Mouse (Mus musculus): ENCODE results near the gene Polg2. TPM values are rescaled to one million over a fixed set of nuclear protein-coding genes. Genes with fewer than 3 reads are reported as not detected.
A peak's percentile ranks its signal among the peaks of the same experiment; 100 is the strongest.

The Polg2 gene
- polyA plus RNA-seq, 1 experiment from 2014 or later, result 10.1 TPM

- 96% methylated on average over 9 of the region's 9 CpGs for WGBS
- no peaks in the 10 kb centered on the region for H3K4me1 ChIP-seq
- H3K27me3 ChIP-seq (ENCODE audit: poor library complexity, severe bottlenecking), result no peaks in the 10 kb centered on the region
- H3K9me3 ChIP-seq, result peaks cover 6% of the 10 kb centered on the region
- DNase-seq (ENCODE audit: extremely low spot score, low spot score), result no peak
- peaks cover 98% of the 10 kb centered on the region for H3K36me3 ChIP-seq (replicated peaks)
- H3K4me3 ChIP-seq, result no peak overlapping the region
- H3K27ac ChIP-seq, result no peak overlapping the region
These were observed 9.0 kb downstream of the Polg2 start for GRCm38 (mm10) chr11:106770195-106770974.

- DNase-seq (ENCODE audit: extremely low spot score, low spot score), result no peak
- H3K27me3 ChIP-seq (ENCODE audit: poor library complexity, severe bottlenecking), result no peaks in the 10 kb centered on the region
- peaks cover 83% of the 10 kb centered on the region for H3K36me3 ChIP-seq (replicated peaks)
- peaks cover 6% of the 10 kb centered on the region for H3K9me3 ChIP-seq
- H3K27ac ChIP-seq, result no peak overlapping the region
- H3K4me3 ChIP-seq, result no peak overlapping the region
- peaks cover 4% of the 10 kb centered on the region for H3K4me1 ChIP-seq
- 94% methylated on average over 4 of the region's 4 CpGs for WGBS
These were observed 11.8 kb downstream of the Polg2 start for GRCm38 (mm10) chr11:106767516-106767915.

- Histone ChIP-seq H3K4me3 (no peak overlapping the region), H3K36me3 (replicated peaks) (peaks cover 75% of the 10 kb centered on the region), H3K4me1 (peaks cover 11% of the 10 kb centered on the region), H3K9me3 (peaks cover 6% of the 10 kb centered on the region), H3K27ac (no peak overlapping the region), H3K27me3 (ENCODE audit: poor library complexity, severe bottlenecking) (no peaks in the 10 kb centered on the region)
- 93% methylated on average over 4 of the region's 4 CpGs for whole genome bisulfite sequencing
- no peak for DNase-seq (ENCODE audit: extremely low spot score, low spot score)
These were observed 12.7 kb downstream of the Polg2 start for GRCm38 (mm10) chr11:106766611-106767162.

DNA sequence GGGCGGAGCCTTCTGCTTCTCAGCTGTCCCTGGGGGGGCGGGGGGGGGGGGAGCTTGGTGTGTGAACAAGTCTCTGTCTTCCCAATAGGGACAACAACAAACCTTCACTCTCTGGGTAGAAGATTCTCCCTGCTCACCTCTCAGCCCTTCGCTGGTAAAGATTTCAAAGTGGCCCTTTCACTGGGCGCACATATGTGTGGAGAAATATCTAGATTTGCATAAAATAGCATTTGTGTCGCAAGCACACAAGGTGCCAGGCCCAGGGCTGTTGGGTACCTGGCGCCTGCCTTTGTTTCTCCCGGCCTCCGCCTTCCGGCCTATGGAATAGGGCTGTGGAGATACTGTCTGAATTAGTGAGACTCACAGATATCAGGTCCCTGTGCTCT lies 16.5 kb downstream of the Polg2 start:
- WGBS, result 78% methylated on average over 9 of the region's 9 CpGs
- H3K4me1 ChIP-seq, result peaks cover 11% of the 10 kb centered on the region
- DNase-seq (ENCODE audit: extremely low spot score, low spot score), result no peak
- peaks cover 36% of the 10 kb centered on the region for H3K36me3 ChIP-seq (replicated peaks)
- peak overlapping the region; percentile 53 for H3K27ac ChIP-seq
- H3K9me3 ChIP-seq, result peaks cover 4% of the 10 kb centered on the region
- no peak overlapping the region for H3K4me3 ChIP-seq
- H3K27me3 ChIP-seq (ENCODE audit: poor library complexity, severe bottlenecking), result no peaks in the 10 kb centered on the region

GRCm38 (mm10) chr11:106762139-106762799 lies 17.1 kb downstream of the Polg2 start:
- 64% methylated on average over 5 of the region's 5 CpGs for WGBS
- Histone ChIP-seq H3K27ac (peak overlapping the region; percentile 53), H3K36me3 (replicated peaks) (peaks cover 31% of the 10 kb centered on the region)

DNA sequence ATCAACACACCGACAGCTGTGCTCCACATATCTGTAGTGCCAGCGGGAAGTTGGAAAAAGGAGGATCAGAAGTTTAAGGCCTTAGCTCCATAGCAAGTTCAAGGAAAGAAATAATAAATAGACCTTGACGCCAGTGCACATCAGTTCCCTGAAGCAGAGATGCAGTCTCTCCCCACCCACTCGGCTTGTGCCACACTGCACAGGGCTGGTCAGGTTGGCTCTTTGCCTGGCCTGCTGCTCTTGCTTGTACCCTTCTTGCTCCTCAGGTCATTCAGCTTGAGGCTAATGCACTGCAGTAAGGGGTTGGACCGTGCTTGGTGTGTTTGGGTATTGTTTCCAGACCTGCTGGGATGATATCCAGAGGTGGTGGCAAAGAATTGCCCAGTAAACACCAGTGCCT lies 18.8 kb downstream of the Polg2 start:
- Histone ChIP-seq H3K27ac (no peak overlapping the region), H3K4me3 (no peak overlapping the region), H3K9me3 (no peaks in the 10 kb centered on the region), H3K27me3 (ENCODE audit: poor library complexity, severe bottlenecking) (no peaks in the 10 kb centered on the region), H3K36me3 (replicated peaks) (peaks cover 15% of the 10 kb centered on the region), H3K4me1 (peaks cover 11% of the 10 kb centered on the region)
- WGBS, result 89% methylated on average over 5 of the region's 5 CpGs
- DNase-seq (ENCODE audit: extremely low spot score, low spot score), result no peak

More at GRCm38 (mm10) chr11:106762139-106762799, 17.1 kb downstream of the Polg2 start:
- no peak for DNase-seq (ENCODE audit: extremely low spot score, low spot score)
- H3K4me1 ChIP-seq, result peaks cover 11% of the 10 kb centered on the region
- no peak overlapping the region for H3K4me3 ChIP-seq
- no peaks in the 10 kb centered on the region for H3K27me3 ChIP-seq (ENCODE audit: poor library complexity, severe bottlenecking)
- no peaks in the 10 kb centered on the region for H3K9me3 ChIP-seq

- Histone ChIP-seq H3K9me3 (no peaks in the 10 kb centered on the region), H3K4me1 (peaks cover 11% of the 10 kb centered on the region), H3K36me3 (replicated peaks) (peaks cover 4% of the 10 kb centered on the region; the same call in 1 of the 2 replicates), H3K27me3 (ENCODE audit: poor library complexity, severe bottlenecking) (no peaks in the 10 kb centered on the region), H3K4me3 (no peak overlapping the region), H3K27ac (no peak overlapping the region)
- 93% methylated on average over 3 of the region's 3 CpGs for WGBS
- DNase-seq (ENCODE audit: extremely low spot score, low spot score), result no peak
These were observed 20.3 kb downstream of the Polg2 start for GRCm38 (mm10) chr11:106759028-106759427.

DNA sequence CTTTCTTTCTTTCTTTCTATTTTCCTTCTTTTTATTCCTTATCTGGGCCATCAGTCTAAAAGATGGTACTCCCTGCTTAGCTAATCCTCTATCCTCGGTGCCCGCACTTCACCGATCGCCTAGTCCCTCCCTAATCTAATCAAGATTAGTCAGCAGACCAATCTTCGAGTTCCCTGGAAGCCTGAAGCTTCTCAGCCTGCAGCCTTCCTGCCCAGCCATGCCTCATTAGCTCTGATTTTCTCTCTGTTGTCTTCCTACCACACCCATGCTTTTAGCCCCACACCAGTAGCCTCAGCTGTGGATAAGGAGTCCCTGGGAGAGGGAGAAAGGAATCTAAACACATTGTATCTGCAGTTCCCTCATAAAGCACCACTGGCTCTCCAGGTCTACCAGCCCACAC lies 23.8 kb downstream of the Polg2 start:
- no peaks in the 10 kb centered on the region for H3K4me1 ChIP-seq
- no peak overlapping the region for H3K4me3 ChIP-seq
- WGBS, result 28% methylated on average over 5 of the region's 5 CpGs
- no peak for DNase-seq (ENCODE audit: extremely low spot score, low spot score)
- no peak overlapping the region for H3K27ac ChIP-seq
- no peaks in the 10 kb centered on the region for H3K27me3 ChIP-seq (ENCODE audit: poor library complexity, severe bottlenecking)
- H3K9me3 ChIP-seq, result no peaks in the 10 kb centered on the region
- no peaks in the 10 kb centered on the region for H3K36me3 ChIP-seq (replicated peaks)

GRCm38 (mm10) chr11:106753314-106753713 lies 26.0 kb downstream of the Polg2 start:
- WGBS, result 89% methylated on average over 6 of the region's 6 CpGs
- no peak overlapping the region for H3K27ac ChIP-seq

GRCm38 (mm10) chr11:106752103-106752502 lies 27.2 kb downstream of the Polg2 start:
- H3K27me3 ChIP-seq (ENCODE audit: poor library complexity, severe bottlenecking), result no peaks in the 10 kb centered on the region
- peaks cover 8% of the 10 kb centered on the region for H3K9me3 ChIP-seq
- DNase-seq (ENCODE audit: extremely low spot score, low spot score), result no peak
- H3K36me3 ChIP-seq (replicated peaks), result no peaks in the 10 kb centered on the region
- WGBS, result 92% methylated on average over 7 of the region's 7 CpGs
- no peak overlapping the region for H3K4me3 ChIP-seq
- H3K4me1 ChIP-seq, result no peaks in the 10 kb centered on the region
- H3K27ac ChIP-seq, result no peak overlapping the region

More at GRCm38 (mm10) chr11:106753314-106753713, 26.0 kb downstream of the Polg2 start:
- no peak for DNase-seq (ENCODE audit: extremely low spot score, low spot score)
- no peaks in the 10 kb centered on the region for H3K36me3 ChIP-seq (replicated peaks)
- no peaks in the 10 kb centered on the region for H3K27me3 ChIP-seq (ENCODE audit: poor library complexity, severe bottlenecking)
- H3K4me3 ChIP-seq, result no peak overlapping the region
- no peaks in the 10 kb centered on the region for H3K4me1 ChIP-seq
- H3K9me3 ChIP-seq, result no peaks in the 10 kb centered on the region

DNA sequence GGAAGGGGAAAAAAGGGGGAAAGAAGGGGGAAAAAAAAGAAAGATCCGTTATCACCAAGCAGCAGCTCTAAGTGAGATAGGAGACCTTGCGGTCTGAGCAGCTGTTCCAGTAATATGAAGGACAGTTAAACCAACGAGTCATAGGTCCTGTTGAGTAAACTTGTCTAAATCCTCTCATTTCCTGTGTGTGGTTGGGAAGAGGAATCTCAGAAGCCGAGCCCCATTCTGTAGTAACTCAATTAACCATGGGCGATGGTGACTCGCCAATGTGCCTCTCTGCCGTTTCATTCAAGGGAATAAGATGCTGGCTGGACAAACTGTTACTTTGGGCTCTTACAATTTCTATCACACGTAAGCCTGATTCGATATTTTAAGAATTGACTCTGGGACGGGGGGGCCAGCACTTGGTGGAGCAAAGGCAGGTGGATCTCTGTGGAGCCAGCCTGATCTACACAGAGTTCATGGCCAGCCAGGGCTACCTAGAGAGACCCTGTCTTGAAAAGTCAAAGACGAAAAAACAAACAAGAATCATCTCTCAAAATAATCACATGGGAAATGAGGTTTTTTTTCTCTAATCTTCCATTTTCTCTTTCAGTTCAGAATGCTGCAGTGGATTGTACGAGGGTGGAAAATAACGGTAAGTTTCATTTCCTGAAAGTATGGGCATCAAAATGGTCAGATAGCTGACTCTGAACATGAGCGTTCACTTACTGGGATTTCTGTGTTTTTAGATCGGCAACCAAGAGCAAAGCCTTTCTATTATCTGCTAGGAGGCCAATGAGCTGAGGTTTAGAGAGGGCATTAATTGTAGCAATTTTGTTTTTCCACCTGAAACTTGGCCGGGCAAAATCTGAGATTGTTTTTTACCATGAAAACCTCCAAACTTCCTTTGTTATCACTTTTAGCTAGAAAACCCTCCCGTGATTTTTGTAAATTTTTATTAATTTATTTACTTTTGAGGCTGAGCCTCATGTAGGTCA lies 28.0 kb downstream of the Polg2 start, which contains the start of gene Milr1:
TSS of gene Milr1 (plus strand) at position 188 of the 980 bp plus-strand sequence.
- WGBS, result 92% methylated on average over 17 of the region's 17 CpGs
- Histone ChIP-seq H3K27ac (no peak within 1 kb of the TSS), H3K27me3 (ENCODE audit: poor library complexity, severe bottlenecking) (no peaks in the 10 kb centered on the region), H3K36me3 (replicated peaks) (no peaks in the 10 kb centered on the region), H3K4me1 (no peaks in the 10 kb centered on the region), H3K4me3 (no peak within 1 kb of the TSS), H3K9me3 (peaks cover 9% of the 10 kb centered on the region)
- no peak for DNase-seq (ENCODE audit: extremely low spot score, low spot score)

DNA sequence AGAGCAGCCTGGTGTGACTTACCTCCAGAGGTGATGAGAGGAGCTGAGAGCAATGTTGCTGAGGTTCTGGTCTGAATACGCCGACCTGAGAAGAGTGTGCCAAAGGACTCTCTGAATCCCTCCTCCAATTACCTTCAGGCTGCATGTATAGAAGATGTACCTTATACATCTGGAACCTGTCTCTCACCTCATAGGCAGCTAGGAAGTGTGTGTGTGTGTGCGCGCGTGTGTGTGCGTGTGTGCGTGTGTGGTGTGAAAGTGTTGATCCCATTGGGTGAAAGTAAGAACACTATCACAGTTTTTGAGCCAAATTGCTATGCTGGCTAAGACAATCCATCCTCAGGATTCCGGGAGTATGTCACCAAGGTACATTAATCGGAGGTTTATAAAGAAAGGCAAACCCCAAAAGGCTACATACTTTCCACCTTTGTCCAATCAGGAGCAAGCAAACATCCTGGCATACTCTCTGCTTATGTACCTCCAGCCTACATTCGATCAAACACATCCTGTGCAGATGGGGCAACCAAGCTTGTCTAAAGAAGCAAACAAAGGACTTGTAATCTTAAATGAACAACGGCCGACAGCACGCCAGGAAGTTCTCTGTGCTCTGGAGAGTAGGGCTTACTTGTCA lies 29.1 kb downstream of the Polg2 start, which contains the start of gene Pecam1:
TSS of gene Pecam1 (minus strand) at position 508 of the 631 bp plus-strand sequence.
- no peak for DNase-seq (ENCODE audit: extremely low spot score, low spot score)
- no peaks in the 10 kb centered on the region for H3K27me3 ChIP-seq (ENCODE audit: poor library complexity, severe bottlenecking)
- H3K36me3 ChIP-seq (replicated peaks), result no peaks in the 10 kb centered on the region
- peaks cover 9% of the 10 kb centered on the region for H3K9me3 ChIP-seq
- H3K27ac ChIP-seq, result no peak within 1 kb of the TSS
- H3K4me3 ChIP-seq, result no peak within 1 kb of the TSS
- H3K4me1 ChIP-seq, result no peaks in the 10 kb centered on the region
- WGBS, result 94% methylated on average over 13 of the region's 13 CpGs

Data from forebrain, embryonic 10.5 days (tissue).